Mouse (Mus musculus) erythroblast, embryonic 14.5 days (primary cell): ENCODE measurements around the gene Nuf2.

Experiments
- GATA1 ChIP-seq: IDR thresholded peaks from 2 replicates; pipeline ENCODE4 v1.6.1; 2012; ENCODE audit warnings: low read length, inconsistent platforms, mixed read lengths
- TAL1 ChIP-seq: IDR thresholded peaks from 3 replicates; pipeline ENCODE4 v1.6.1; 2012; ENCODE audit warnings: low read length, inconsistent platforms, mixed read lengths

GRCm38 (mm10) chr1:169530876-169531701 is at the start of gene Nuf2:
- TF ChIP-seq TAL1 (no peak), GATA1 (no peak)
